Mouse (Mus musculus) cerebellum, adult 2 months (tissue): ENCODE measurements at regions not wholly inside any gene's neighbourhood (a gene's known extent, or its start where the extent isn't known, plus 50 kb on each side); places are given as distances from the start of the nearest gene placed in this dataset.

Source experiments
- DNase-seq, 2 experiments: peaks; one replicate each; pipeline ENCODE4 v3.0.0; 2021
- H3K27ac ChIP-seq: fragments of 200-500 bp; 2 replicates; pipeline ENCODE4 v1.5.1; 2012; ENCODE audit warnings: low read length, control low read depth, inconsistent platforms; ENCODE audit not compliant: insufficient read depth
- H3K27me3 ChIP-seq: fragments of 200-500 bp; 2 replicates; pipeline ENCODE4 v1.6.1; 2012; ENCODE audit warnings: inconsistent platforms, mild to moderate bottlenecking, low read length, moderate library complexity; ENCODE audit not compliant: control insufficient read depth, insufficient read depth
- H3K4me1 ChIP-seq: fragments of 200-500 bp; 2 replicates; pipeline ENCODE4 v1.6.1; 2011; ENCODE audit warnings: low read length; ENCODE audit not compliant: control insufficient read depth, insufficient read depth
- H3K4me3 ChIP-seq: fragments of 200-500 bp; replicated peaks from 2 replicates; pipeline ENCODE3; 2011; ENCODE audit warnings: mild to moderate bottlenecking, low read depth, low read length, control low read depth; ENCODE audit not compliant: insufficient read depth
- CTCF ChIP-seq: fragments of 200-500 bp; IDR thresholded peaks from 2 replicates; pipeline ENCODE4 v1.5.1; 2011; ENCODE audit warnings: low read depth, mild to moderate bottlenecking, control low read depth, low read length, moderate library complexity, borderline replicate concordance; ENCODE audit not compliant: insufficient read depth
- POLR2A ChIP-seq: fragments of 200-500 bp; IDR thresholded peaks from 2 replicates; pipeline ENCODE4 v1.6.1; 2011; ENCODE audit warnings: low read length, control low read depth, borderline replicate concordance; ENCODE audit not compliant: insufficient read depth
- WGBS: fragments of 180-500 bp; shearing (Covaris S2); methylation state at CpG from one replicate; pipeline ENCODE4 v1.1.7; 2018; 5-methylcytosine and 5-hydroxymethylcytosine counted together

GRCm38 (mm10) chr10:104592009-104592603 is 398.3 kb downstream of the Gm4340 start:
- DNase-seq, result no peak
- no peaks in the 10 kb centered on the region for H3K4me1 ChIP-seq
- WGBS, result 89% methylated on average over 3 of the region's 3 CpGs
- no peak for TF ChIP-seq POLR2A
- TF ChIP-seq CTCF, result no peak
- no peaks in the 10 kb centered on the region for H3K27me3 ChIP-seq
- H3K4me3 ChIP-seq, result no peak overlapping the region
- no peak overlapping the region for H3K27ac ChIP-seq

GRCm38 (mm10) chr10:104595920-104596319 is 402.1 kb downstream of the Gm4340 start:
- no peak for TF ChIP-seq CTCF
- no peak for TF ChIP-seq POLR2A
- no peak for DNase-seq
- WGBS, result 69% methylated on average over 5 of the region's 5 CpGs
- Histone ChIP-seq H3K4me1 (no peaks in the 10 kb centered on the region), H3K27ac (no peak overlapping the region), H3K4me3 (no peak overlapping the region), H3K27me3 (no peaks in the 10 kb centered on the region)

GRCm38 (mm10) chr10:104627629-104628028 is 433.8 kb downstream of the Gm4340 start:
- no peak overlapping the region for H3K4me3 ChIP-seq
- no peaks in the 10 kb centered on the region for H3K27me3 ChIP-seq
- DNase-seq, result no peak
- H3K27ac ChIP-seq, result no peak overlapping the region
- H3K4me1 ChIP-seq, result no peaks in the 10 kb centered on the region
- WGBS, result 46% methylated on average over 1 of the region's 1 CpGs
- TF ChIP-seq CTCF (no peak), POLR2A (no peak)

- TF ChIP-seq POLR2A (no peak), CTCF (no peak)
- DNase-seq, result no peak
- Histone ChIP-seq H3K27me3 (no peaks in the 10 kb centered on the region), H3K4me1 (no peaks in the 10 kb centered on the region), H3K27ac (no peak overlapping the region), H3K4me3 (no peak overlapping the region)
- 91% methylated on average over 8 of the region's 8 CpGs for WGBS
Measured at GRCm38 (mm10) chr10:104651020-104651419, 457.2 kb downstream of the Gm4340 start.

- Histone ChIP-seq H3K4me3 (no peak overlapping the region), H3K27ac (no peak overlapping the region), H3K4me1 (no peaks in the 10 kb centered on the region), H3K27me3 (no peaks in the 10 kb centered on the region)
- DNase-seq, result no peak
- no peak for TF ChIP-seq POLR2A
- no peak for TF ChIP-seq CTCF
- 66% methylated on average over 7 of the region's 7 CpGs for WGBS
Measured at GRCm38 (mm10) chr10:104660298-104660697, 466.5 kb downstream of the Gm4340 start.

GRCm38 (mm10) chr10:104661672-104662071 is 467.8 kb downstream of the Gm4340 start:
- no peak overlapping the region for H3K27ac ChIP-seq
- WGBS, result 8% methylated on average over 7 of the region's 7 CpGs
- H3K4me1 ChIP-seq, result no peaks in the 10 kb centered on the region
- no peak for TF ChIP-seq POLR2A
- no peak for TF ChIP-seq CTCF
- no peaks in the 10 kb centered on the region for H3K27me3 ChIP-seq
- H3K4me3 ChIP-seq, result no peak overlapping the region
- DNase-seq, result no peak

GRCm38 (mm10) chr10:104668286-104668685 is 474.4 kb downstream of the Gm4340 start:
- Histone ChIP-seq H3K4me1 (no peaks in the 10 kb centered on the region), H3K27me3 (no peaks in the 10 kb centered on the region), H3K27ac (no peak overlapping the region), H3K4me3 (no peak overlapping the region)
- WGBS, result 30% methylated on average over 2 of the region's 2 CpGs
- TF ChIP-seq POLR2A, result no peak
- no peak for TF ChIP-seq CTCF
- no peak for DNase-seq

- TF ChIP-seq POLR2A (no peak), CTCF (no peak)
- DNase-seq, result no peak
- Histone ChIP-seq H3K27ac (no peak overlapping the region), H3K4me1 (no peaks in the 10 kb centered on the region), H3K4me3 (no peak overlapping the region), H3K27me3 (no peaks in the 10 kb centered on the region)
- WGBS, result 92% methylated on average over 5 of the region's 5 CpGs
Measured at GRCm38 (mm10) chr10:104684717-104685336, 491.0 kb downstream of the Gm4340 start.
